Mouse (Mus musculus) embryonic facial prominence, embryonic 12.5 days (tissue): ENCODE data around the gene Coq10a. TPM values are rescaled to one million over a fixed set of nuclear protein-coding genes. Genes with fewer than 3 reads are reported as not detected.

Source experiments
- ATAC-seq: fragments of 200-750 bp; cut with Nextera tagmentation; 2 replicates; pipeline ENCODE4 v1.8.0; 2017; ENCODE audit not compliant: insufficient number of reproducible peaks, insufficient read depth, low FRiP score, low TSS enrichment
- H3K27ac ChIP-seq: fragments of 300-500 bp; sonication (generic); 2 replicates; pipeline ENCODE4 v1.5.1; 2016; ENCODE audit warnings: mild to moderate bottlenecking
- H3K27me3 ChIP-seq: fragments of 300-500 bp; sonication (generic); 2 replicates; pipeline ENCODE4 v1.6.1; 2016; ENCODE audit warnings: mild to moderate bottlenecking, moderate library complexity
- H3K36me3 ChIP-seq: fragments of 300-500 bp; sonication (generic); 2 replicates; pipeline ENCODE4 v1.6.1; 2016; ENCODE audit warnings: mild to moderate bottlenecking
- H3K4me1 ChIP-seq: fragments of 300-500 bp; sonication (generic); 2 replicates; pipeline ENCODE4 v1.6.1; 2016
- H3K4me2 ChIP-seq: fragments of 300-500 bp; sonication (generic); replicated peaks from 2 replicates; pipeline ENCODE4 v1.6.1; 2016; ENCODE audit warnings: mild to moderate bottlenecking, moderate library complexity
- H3K4me3 ChIP-seq: fragments of 300-500 bp; sonication (generic); 2 replicates; pipeline ENCODE4 v1.5.1; 2016; ENCODE audit warnings: mild to moderate bottlenecking
- H3K9ac ChIP-seq: fragments of 300-500 bp; sonication (generic); 2 replicates; pipeline ENCODE4 v1.6.1; 2016; ENCODE audit warnings: mild to moderate bottlenecking, moderate library complexity
- H3K9me3 ChIP-seq: fragments of 300-500 bp; sonication (generic); 2 replicates; pipeline ENCODE4 v1.6.1; 2016; ENCODE audit warnings: mild to moderate bottlenecking, moderate library complexity
- WGBS: fragments of 180-500 bp; shearing (Covaris S2); methylation state at CpG from one replicate; pipeline ENCODE4 v1.1.7; 2016; 5-methylcytosine and 5-hydroxymethylcytosine counted together
- polyA plus RNA-seq: library from polyadenylated mRNA; unstranded; fragments of >200 nt; fragmentation: Nextera tagmentation; extraction: Ambion mirVana; gene quantifications from 2 replicates; pipeline ENCODE4 v1.2.1, GENCODE M21; 2016

The Coq10a gene
- polyA plus RNA-seq, 1 experiment from 2014 or later, result 15.0 TPM

- Histone ChIP-seq H3K9ac (no peak overlapping the region), H3K4me1 (0 out of 2 replicates have a peak, but pooled peaks cover 5% of the 10 kb centered on the region), H3K4me3 (no peak overlapping the region), H3K27ac (no peak overlapping the region), H3K27me3 (0 out of 2 replicates have a peak, but pooled peaks cover 2% of the 10 kb centered on the region), H3K36me3 (peaks cover 16% of the 10 kb centered on the region), H3K4me2 (no peak overlapping the region), H3K9me3 (no peaks in the 10 kb centered on the region)
- WGBS, result 74% methylated on average over 9 of the region's 9 CpGs
- no peak for ATAC-seq
Measured at GRCm38 (mm10) chr10:128401638-128402037, 32.8 kb upstream of the Coq10a start.

GRCm38 (mm10) chr10:128401056-128401455 is 32.3 kb upstream of the Coq10a start, which contains the start of gene Slc39a5:
TSS of gene Slc39a5 (minus strand) at chr10:128401229.
- Histone ChIP-seq H3K27ac (no peak within 1 kb of the TSS), H3K9ac (no peak within 1 kb of the TSS), H3K27me3 (0 out of 2 replicates have a peak, but pooled peaks cover 2% of the 10 kb centered on the region), H3K4me1 (0 out of 2 replicates have a peak, but pooled peaks cover 5% of the 10 kb centered on the region), H3K9me3 (no peaks in the 10 kb centered on the region), H3K4me3 (no peak within 1 kb of the TSS), H3K4me2 (no peak within 1 kb of the TSS), H3K36me3 (peaks cover 17% of the 10 kb centered on the region)
- no peak for ATAC-seq
- 6% methylated on average over 2 of the region's 2 CpGs for WGBS

GRCm38 (mm10) chr10:128400338-128400737 is 31.5 kb upstream of the Coq10a start:
- Histone ChIP-seq H3K27me3 (0 out of 2 replicates have a peak, but pooled peaks cover 2% of the 10 kb centered on the region), H3K4me1 (0 out of 2 replicates have a peak, but pooled peaks cover 5% of the 10 kb centered on the region), H3K4me2 (no peak overlapping the region), H3K4me3 (no peak overlapping the region), H3K36me3 (peaks cover 21% of the 10 kb centered on the region), H3K27ac (no peak overlapping the region), H3K9me3 (no peaks in the 10 kb centered on the region), H3K9ac (no peak overlapping the region)
- ATAC-seq, result no peak
- 29% methylated on average over 5 of the region's 5 CpGs for WGBS

GRCm38 (mm10) chr10:128397466-128397865 is 28.7 kb upstream of the Coq10a start:
- H3K4me3 ChIP-seq, result no peak overlapping the region
- no peak overlapping the region for H3K9ac ChIP-seq
- no peak overlapping the region for H3K27ac ChIP-seq
- peaks cover 50% of the 10 kb centered on the region for H3K36me3 ChIP-seq
- 0 out of 2 replicates have a peak, but pooled peaks cover 5% of the 10 kb centered on the region for H3K4me1 ChIP-seq
- no peak overlapping the region for H3K4me2 ChIP-seq
- no peak for ATAC-seq
- 0 out of 2 replicates have a peak, but pooled peaks cover 2% of the 10 kb centered on the region for H3K27me3 ChIP-seq
- WGBS, result 59% methylated on average over 7 of the region's 7 CpGs
- H3K9me3 ChIP-seq, result no peaks in the 10 kb centered on the region

- peaks cover 57% of the 10 kb centered on the region for H3K36me3 ChIP-seq
- 0 out of 2 replicates have a peak, but pooled peaks cover 2% of the 10 kb centered on the region for H3K27me3 ChIP-seq
- no peak for ATAC-seq
- H3K4me3 ChIP-seq, result no peak overlapping the region
- H3K4me2 ChIP-seq, result no peak overlapping the region
- 73% methylated on average over 10 of the region's 10 CpGs for WGBS
- H3K27ac ChIP-seq, result no peak overlapping the region
- H3K4me1 ChIP-seq, result 0 out of 2 replicates have a peak, but pooled peaks cover 5% of the 10 kb centered on the region
- H3K9ac ChIP-seq, result no peak overlapping the region
- H3K9me3 ChIP-seq, result no peaks in the 10 kb centered on the region
Measured at GRCm38 (mm10) chr10:128396716-128397264, 28.0 kb upstream of the Coq10a start.

GRCm38 (mm10) chr10:128396017-128396673 is 27.3 kb upstream of the Coq10a start:
- Histone ChIP-seq H3K4me2 (no peak overlapping the region), H3K4me1 (0 out of 2 replicates have a peak, but pooled peaks cover 5% of the 10 kb centered on the region), H3K9ac (no peak overlapping the region), H3K27me3 (no peaks in the 10 kb centered on the region), H3K36me3 (peaks cover 63% of the 10 kb centered on the region), H3K9me3 (no peaks in the 10 kb centered on the region), H3K4me3 (no peak overlapping the region), H3K27ac (no peak overlapping the region)
- 65% methylated on average over 11 of the region's 11 CpGs for WGBS
- no peak for ATAC-seq

GRCm38 (mm10) chr10:128391850-128392249 is 23.1 kb upstream of the Coq10a start:
- H3K36me3 ChIP-seq, result peaks cover 99% of the 10 kb centered on the region

GRCm38 (mm10) chr10:128390366-128390765 is 21.6 kb upstream of the Coq10a start:
- Histone ChIP-seq H3K27me3 (no peaks in the 10 kb centered on the region), H3K36me3 (peaks cover 99% of the 10 kb centered on the region), H3K27ac (no peak overlapping the region), H3K9me3 (no peaks in the 10 kb centered on the region), H3K9ac (no peak overlapping the region), H3K4me1 (no peaks in the 10 kb centered on the region), H3K4me3 (no peak overlapping the region), H3K4me2 (no peak overlapping the region)
- ATAC-seq, result no peak
- 89% methylated on average over 12 of the region's 12 CpGs for WGBS

More at GRCm38 (mm10) chr10:128391850-128392249, 23.1 kb upstream of the Coq10a start:
- 78% methylated on average over 6 of the region's 6 CpGs for WGBS
- H3K27ac ChIP-seq, result no peak overlapping the region
- no peak overlapping the region for H3K4me3 ChIP-seq
- no peaks in the 10 kb centered on the region for H3K27me3 ChIP-seq
- ATAC-seq, result no peak
- no peaks in the 10 kb centered on the region for H3K4me1 ChIP-seq
- H3K4me2 ChIP-seq, result no peak overlapping the region
- H3K9ac ChIP-seq, result no peak overlapping the region
- no peaks in the 10 kb centered on the region for H3K9me3 ChIP-seq

GRCm38 (mm10) chr10:128389570-128389969 is 20.8 kb upstream of the Coq10a start:
- Histone ChIP-seq H3K27ac (no peak overlapping the region), H3K36me3 (peaks cover 99% of the 10 kb centered on the region), H3K27me3 (no peaks in the 10 kb centered on the region), H3K4me2 (no peak overlapping the region), H3K4me1 (no peaks in the 10 kb centered on the region), H3K4me3 (no peak overlapping the region), H3K9ac (no peak overlapping the region), H3K9me3 (no peaks in the 10 kb centered on the region)
- ATAC-seq, result no peak
- WGBS, result 91% methylated on average over 6 of the region's 6 CpGs

GRCm38 (mm10) chr10:128388941-128389340 is 20.1 kb upstream of the Coq10a start:
- Histone ChIP-seq H3K9me3 (no peaks in the 10 kb centered on the region), H3K4me2 (no peak overlapping the region), H3K4me1 (no peaks in the 10 kb centered on the region), H3K9ac (no peak overlapping the region), H3K27ac (no peak overlapping the region), H3K27me3 (no peaks in the 10 kb centered on the region), H3K4me3 (no peak overlapping the region), H3K36me3 (peaks cover 99% of the 10 kb centered on the region)
- WGBS, result 90% methylated on average over 14 of the region's 14 CpGs
- ATAC-seq, result no peak

- 83% methylated on average over 7 of the region's 7 CpGs for WGBS
- ATAC-seq, result 0 out of 2 replicates have a peak, but pooled peaks have one; percentile 38
- H3K9me3 ChIP-seq, result no peaks in the 10 kb centered on the region
- no peaks in the 10 kb centered on the region for H3K4me1 ChIP-seq
- H3K9ac ChIP-seq, result no peak overlapping the region
- H3K36me3 ChIP-seq, result peaks cover 98% of the 10 kb centered on the region
- no peaks in the 10 kb centered on the region for H3K27me3 ChIP-seq
- H3K27ac ChIP-seq, result no peak overlapping the region
- H3K4me3 ChIP-seq, result no peak overlapping the region
- H3K4me2 ChIP-seq, result no peak overlapping the region
Measured at GRCm38 (mm10) chr10:128385902-128386301, 17.1 kb upstream of the Coq10a start.

GRCm38 (mm10) chr10:128382482-128382881 is 13.7 kb upstream of the Coq10a start:
- no peak overlapping the region for H3K9ac ChIP-seq
- peaks cover 89% of the 10 kb centered on the region for H3K36me3 ChIP-seq
- H3K9me3 ChIP-seq, result no peaks in the 10 kb centered on the region
- H3K4me3 ChIP-seq, result no peak overlapping the region
- H3K4me1 ChIP-seq, result peaks cover 11% of the 10 kb centered on the region
- 86% methylated on average over 8 of the region's 8 CpGs for WGBS
- H3K27me3 ChIP-seq, result no peaks in the 10 kb centered on the region
- ATAC-seq, result no peak
- no peak overlapping the region for H3K4me2 ChIP-seq
- no peak overlapping the region for H3K27ac ChIP-seq
